Mouse (Mus musculus): ENCODE measurements at regions not wholly inside any gene's neighbourhood (a gene's known extent, or its start where the extent isn't known, plus 50 kb on each side); places are given as distances from the start of the nearest gene placed in this dataset.

DNA sequence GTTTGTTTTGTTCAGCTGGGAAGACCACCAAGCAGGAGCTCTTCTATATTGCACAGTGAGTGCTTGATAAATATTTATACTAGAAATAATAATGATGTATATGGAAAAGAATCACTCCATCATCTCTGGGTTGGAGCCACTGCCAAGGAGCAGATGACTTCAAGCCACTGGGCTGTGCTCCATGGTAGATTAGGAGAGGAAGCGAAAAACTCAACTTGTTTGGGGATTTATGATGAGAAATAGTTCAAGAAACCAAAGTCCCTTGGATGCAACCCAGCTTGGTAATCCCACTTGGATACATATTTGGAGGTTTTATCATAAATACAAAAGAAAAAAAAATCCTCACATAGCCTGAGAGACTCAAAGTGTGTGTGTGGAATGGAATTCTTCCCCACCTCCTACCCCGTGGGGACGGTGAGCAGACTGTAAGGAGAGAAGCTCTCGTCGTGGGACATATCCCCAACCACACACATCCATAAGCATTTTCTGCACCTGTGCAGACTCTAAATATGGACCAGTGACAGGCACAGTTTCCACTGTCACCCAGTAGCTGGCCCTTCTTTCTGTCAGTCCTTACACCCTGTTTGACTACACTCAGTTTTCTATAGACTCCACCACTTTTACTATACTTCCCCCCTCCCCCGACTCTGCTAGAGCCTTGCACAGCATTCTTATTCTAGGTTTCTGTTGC lies 176.4 kb upstream of the Hmga2 start:
- no peak for TF ChIP-seq GATA1 (IDR thresholded peaks at IDR 0.05; ENCODE audit: low read length)
- TF ChIP-seq TAL1 (IDR thresholded peaks at IDR 0.05; ENCODE audit: low read length) = no peak
- Histone ChIP-seq H3K4me3 (replicated peaks) (no peak overlapping the region), H3K9me3 (ENCODE audit: control insufficient read depth, low read length) (no peaks in the 10 kb centered on the region), H3K4me1 (ENCODE audit: control insufficient read depth) (no peaks in the 10 kb centered on the region), H3K36me3 (ENCODE audit: control insufficient read depth) (no peaks in the 10 kb centered on the region), H3K27me3 (ENCODE audit: control insufficient read depth) (no peaks in the 10 kb centered on the region)

DNA sequence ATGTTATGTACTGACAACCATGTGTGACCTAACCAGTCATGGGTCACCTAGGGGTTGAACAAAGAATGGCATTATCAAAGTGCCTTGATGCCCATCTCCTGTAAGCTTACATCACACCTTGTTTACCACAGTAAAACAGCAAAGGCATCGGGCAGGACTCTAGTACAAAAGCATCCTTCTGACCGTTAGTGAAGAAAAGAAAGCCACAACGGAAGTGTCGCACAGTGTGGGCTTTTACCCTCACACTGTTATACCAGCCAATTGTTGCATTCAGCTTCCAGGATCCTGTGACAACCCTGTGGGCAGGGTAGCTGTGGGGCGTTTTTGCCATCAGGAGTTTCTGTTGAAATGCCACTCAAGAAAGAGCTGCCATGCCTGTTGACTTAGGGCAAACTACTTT lies 175.6 kb upstream of the Hmga2 start:
- Histone ChIP-seq H3K36me3 (ENCODE audit: control insufficient read depth) (no peaks in the 10 kb centered on the region), H3K9me3 (ENCODE audit: control insufficient read depth, low read length) (no peaks in the 10 kb centered on the region), H3K4me3 (replicated peaks) (no peak overlapping the region), H3K4me1 (ENCODE audit: control insufficient read depth) (no peaks in the 10 kb centered on the region), H3K27me3 (ENCODE audit: control insufficient read depth) (no peaks in the 10 kb centered on the region)
- TF ChIP-seq GATA1 (IDR thresholded peaks at IDR 0.05; ENCODE audit: low read length) (no peak), TAL1 (IDR thresholded peaks at IDR 0.05; ENCODE audit: low read length) (no peak)

DNA sequence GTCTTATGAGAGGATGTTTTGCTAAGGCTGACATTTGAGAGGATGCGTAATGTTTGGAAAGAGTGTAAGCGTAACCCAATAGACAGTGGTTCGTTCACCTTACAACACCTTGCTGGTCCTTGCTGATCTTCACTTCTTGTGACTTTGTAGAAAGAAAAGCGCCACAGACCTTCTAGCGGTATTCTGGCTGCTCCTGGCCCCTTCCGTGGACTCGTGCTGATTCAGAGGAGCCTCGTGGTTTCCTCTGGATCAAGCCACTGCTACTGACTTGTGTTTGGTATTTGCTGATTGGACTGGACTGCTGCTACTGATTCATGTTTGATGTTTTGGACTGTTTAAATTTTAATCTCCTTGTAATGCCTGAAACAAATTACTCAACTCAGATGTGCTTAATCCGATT lies 174.1 kb upstream of the Hmga2 start:
- Histone ChIP-seq H3K36me3 (ENCODE audit: control insufficient read depth) (no peaks in the 10 kb centered on the region), H3K9me3 (ENCODE audit: control insufficient read depth, low read length) (no peaks in the 10 kb centered on the region), H3K27me3 (ENCODE audit: control insufficient read depth) (no peaks in the 10 kb centered on the region), H3K4me3 (replicated peaks) (no peak overlapping the region), H3K4me1 (ENCODE audit: control insufficient read depth) (no peaks in the 10 kb centered on the region)
- TF ChIP-seq TAL1 (IDR thresholded peaks at IDR 0.05; ENCODE audit: low read length) (no peak), GATA1 (IDR thresholded peaks at IDR 0.05; ENCODE audit: low read length) (no peak)

DNA sequence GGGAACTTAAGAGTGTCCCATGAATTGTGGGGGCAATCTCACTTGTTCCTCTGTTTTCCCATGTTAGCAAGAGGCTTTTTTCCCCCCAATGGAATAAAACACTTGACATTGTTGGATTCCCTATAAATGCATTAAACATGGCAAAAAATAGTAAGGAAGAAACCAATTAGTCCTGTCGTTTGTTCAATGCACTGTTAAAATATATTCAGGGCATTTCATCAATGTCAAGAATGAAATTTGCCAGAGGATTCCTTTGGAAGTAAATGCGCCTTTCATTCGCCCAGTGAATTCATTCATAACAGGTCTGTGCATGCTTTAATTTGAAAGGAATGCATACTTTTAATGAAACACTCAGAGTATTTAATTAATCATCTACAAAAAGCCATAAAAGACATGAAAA lies 172.5 kb upstream of the Hmga2 start:
- Histone ChIP-seq H3K4me3 (replicated peaks) (no peak overlapping the region), H3K36me3 (ENCODE audit: control insufficient read depth) (no peaks in the 10 kb centered on the region), H3K9me3 (ENCODE audit: control insufficient read depth, low read length) (no peaks in the 10 kb centered on the region), H3K27me3 (ENCODE audit: control insufficient read depth) (no peaks in the 10 kb centered on the region), H3K4me1 (ENCODE audit: control insufficient read depth) (no peaks in the 10 kb centered on the region)
- TF ChIP-seq TAL1 (IDR thresholded peaks at IDR 0.05; ENCODE audit: low read length) (no peak), GATA1 (IDR thresholded peaks at IDR 0.05; ENCODE audit: low read length) (no peak)

DNA sequence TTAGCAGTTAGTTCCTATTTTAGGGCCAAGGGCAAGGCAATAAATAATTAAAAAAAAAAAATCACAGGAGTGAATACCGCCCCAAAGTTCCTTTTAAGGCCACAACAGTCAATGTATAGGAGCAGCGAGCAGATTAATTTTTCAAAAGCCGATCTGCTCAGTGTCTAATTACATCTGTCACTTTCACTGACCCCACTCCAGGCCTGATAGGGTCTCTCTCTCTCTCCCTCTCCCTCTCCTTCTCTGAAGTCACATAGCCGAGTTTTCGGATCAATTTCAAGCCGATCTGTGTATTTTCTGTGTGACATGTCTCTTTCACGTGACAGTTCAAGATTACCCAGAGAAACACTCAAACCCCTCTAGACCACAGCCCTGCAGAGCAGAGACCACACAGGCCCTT lies 171.8 kb upstream of the Hmga2 start:
- Histone ChIP-seq H3K9me3 (ENCODE audit: control insufficient read depth, low read length) (no peaks in the 10 kb centered on the region), H3K4me3 (replicated peaks) (no peak overlapping the region), H3K27me3 (ENCODE audit: control insufficient read depth) (no peaks in the 10 kb centered on the region), H3K4me1 (ENCODE audit: control insufficient read depth) (no peaks in the 10 kb centered on the region), H3K36me3 (ENCODE audit: control insufficient read depth) (no peaks in the 10 kb centered on the region)
- TF ChIP-seq TAL1 (IDR thresholded peaks at IDR 0.05; ENCODE audit: low read length) (no peak), GATA1 (IDR thresholded peaks at IDR 0.05; ENCODE audit: low read length) (no peak)

DNA sequence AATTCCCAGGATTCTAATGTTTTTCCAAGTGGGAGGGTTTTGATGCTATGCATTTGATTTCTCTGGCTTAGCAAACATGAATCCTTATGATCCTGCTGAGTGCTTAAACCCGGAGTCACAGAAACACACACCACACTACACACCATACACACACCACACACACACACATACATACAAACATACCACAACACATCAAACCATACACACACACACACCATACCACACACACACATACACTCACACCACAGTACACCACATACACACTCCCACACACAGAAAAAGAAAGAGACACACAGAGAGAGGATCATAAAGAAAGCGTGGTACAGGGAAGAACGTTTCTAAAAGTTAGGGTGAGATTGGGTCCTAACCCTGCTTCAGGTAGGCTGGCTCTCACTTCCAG lies 171.1 kb upstream of the Hmga2 start:
- TF ChIP-seq GATA1 (IDR thresholded peaks at IDR 0.05; ENCODE audit: low read length) (no peak), TAL1 (IDR thresholded peaks at IDR 0.05; ENCODE audit: low read length) (no peak)
- Histone ChIP-seq H3K9me3 (ENCODE audit: control insufficient read depth, low read length) (no peaks in the 10 kb centered on the region), H3K27me3 (ENCODE audit: control insufficient read depth) (no peaks in the 10 kb centered on the region), H3K4me1 (ENCODE audit: control insufficient read depth) (no peaks in the 10 kb centered on the region), H3K4me3 (replicated peaks) (no peak overlapping the region), H3K36me3 (ENCODE audit: control insufficient read depth) (no peaks in the 10 kb centered on the region)

DNA sequence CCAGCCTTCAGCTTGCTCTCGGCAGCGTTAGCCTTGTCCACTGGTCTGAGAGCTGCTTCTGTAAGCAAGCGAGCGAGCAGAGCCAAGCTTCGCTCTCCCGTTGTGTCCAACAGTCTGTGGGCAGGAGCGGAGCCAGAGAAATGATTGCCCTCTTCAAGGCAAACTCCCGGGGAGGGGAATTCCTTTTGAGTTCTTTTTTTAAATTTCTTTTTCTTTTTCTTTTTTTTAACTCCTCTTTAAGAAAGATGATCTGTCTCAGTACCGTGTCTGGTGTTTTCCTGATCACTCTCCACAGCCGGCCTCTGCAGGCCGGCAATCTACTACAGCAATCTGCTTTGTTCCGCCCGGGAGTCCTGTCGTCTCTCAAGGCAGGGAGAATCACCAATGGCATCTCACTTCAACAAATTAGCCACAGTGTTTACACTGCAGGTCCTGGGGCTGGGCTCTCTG lies 170.6 kb upstream of the Hmga2 start:
- Histone ChIP-seq H3K9me3 (ENCODE audit: control insufficient read depth, low read length) (no peaks in the 10 kb centered on the region), H3K27me3 (ENCODE audit: control insufficient read depth) (no peaks in the 10 kb centered on the region), H3K4me1 (ENCODE audit: control insufficient read depth) (no peaks in the 10 kb centered on the region), H3K4me3 (replicated peaks) (no peak overlapping the region), H3K36me3 (ENCODE audit: control insufficient read depth) (no peaks in the 10 kb centered on the region)
- TF ChIP-seq TAL1 (IDR thresholded peaks at IDR 0.05; ENCODE audit: low read length) = no peak
- no peak for TF ChIP-seq GATA1 (IDR thresholded peaks at IDR 0.05; ENCODE audit: low read length)

DNA sequence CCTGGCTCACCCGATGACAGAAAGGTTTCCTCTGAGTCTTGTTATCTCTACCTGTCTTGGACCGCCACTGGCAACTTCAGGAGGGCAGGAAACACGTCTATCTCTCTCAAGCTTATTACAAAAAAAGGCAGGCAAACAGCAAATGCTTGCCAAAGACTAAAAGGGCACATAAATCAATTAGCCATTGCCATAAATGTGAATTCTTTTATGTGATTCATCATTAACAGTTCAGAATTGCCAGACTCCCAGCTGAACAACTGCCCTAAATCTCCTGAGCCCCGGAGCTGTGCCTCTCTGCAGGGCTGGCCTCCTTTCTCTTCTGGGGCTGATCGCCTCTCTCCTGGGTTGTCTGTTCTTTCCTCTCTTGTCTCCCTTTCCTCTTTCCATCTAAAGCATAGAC lies 164.6 kb upstream of the Hmga2 start:
- Histone ChIP-seq H3K36me3 (ENCODE audit: control insufficient read depth) (no peaks in the 10 kb centered on the region), H3K27me3 (ENCODE audit: control insufficient read depth) (no peaks in the 10 kb centered on the region), H3K4me1 (ENCODE audit: control insufficient read depth) (no peaks in the 10 kb centered on the region), H3K9me3 (ENCODE audit: control insufficient read depth, low read length) (no peaks in the 10 kb centered on the region), H3K4me3 (replicated peaks) (no peak overlapping the region)
- TF ChIP-seq TAL1 (IDR thresholded peaks at IDR 0.05; ENCODE audit: low read length) (no peak), GATA1 (IDR thresholded peaks at IDR 0.05; ENCODE audit: low read length) (no peak)

DNA sequence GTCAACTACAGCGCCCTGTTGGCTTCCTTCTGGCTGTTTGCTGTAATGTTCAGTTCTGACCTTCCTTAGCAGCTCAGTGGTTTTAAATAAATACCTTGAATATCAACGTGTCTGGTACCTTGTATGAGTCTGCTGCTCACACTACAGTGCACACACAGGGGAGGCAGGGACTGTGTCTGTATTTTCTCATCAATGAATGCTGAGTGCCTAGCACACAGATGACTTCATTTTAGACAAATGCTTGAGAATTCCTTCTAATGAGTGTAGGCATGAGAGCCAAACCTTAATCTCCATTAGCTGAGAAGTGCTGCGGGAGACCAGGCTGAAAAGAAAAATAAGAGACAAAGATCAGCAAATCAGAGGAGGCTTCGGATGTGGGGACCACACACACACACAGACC lies 162.0 kb upstream of the Hmga2 start:
- Histone ChIP-seq H3K4me3 (replicated peaks) (no peak overlapping the region), H3K9me3 (ENCODE audit: control insufficient read depth, low read length) (no peaks in the 10 kb centered on the region), H3K36me3 (ENCODE audit: control insufficient read depth) (no peaks in the 10 kb centered on the region), H3K4me1 (ENCODE audit: control insufficient read depth) (no peaks in the 10 kb centered on the region), H3K27me3 (ENCODE audit: control insufficient read depth) (no peaks in the 10 kb centered on the region)
- no peak for TF ChIP-seq GATA1 (IDR thresholded peaks at IDR 0.05; ENCODE audit: low read length)
- no peak for TF ChIP-seq TAL1 (IDR thresholded peaks at IDR 0.05; ENCODE audit: low read length)
